Mouse (Mus musculus): ENCODE data around the gene Spag16. TPM values are rescaled to one million over a fixed set of nuclear protein-coding genes. Genes with fewer than 3 reads are reported as not detected.
A peak's percentile ranks its signal among the peaks of the same experiment; 100 is the strongest.

The Spag16 gene
- polyA plus RNA-seq, 1 experiment from 2014 or later, result 0.71 TPM

GRCm38 (mm10) chr1:70165343-70166158, 338.8 kb downstream of the Spag16 start:
- ATAC-seq (replicated peaks; ENCODE audit: low FRiP score, low read depth), result no peak
- WGBS, result 79% methylated on average over 3 of the region's 3 CpGs

DNA sequence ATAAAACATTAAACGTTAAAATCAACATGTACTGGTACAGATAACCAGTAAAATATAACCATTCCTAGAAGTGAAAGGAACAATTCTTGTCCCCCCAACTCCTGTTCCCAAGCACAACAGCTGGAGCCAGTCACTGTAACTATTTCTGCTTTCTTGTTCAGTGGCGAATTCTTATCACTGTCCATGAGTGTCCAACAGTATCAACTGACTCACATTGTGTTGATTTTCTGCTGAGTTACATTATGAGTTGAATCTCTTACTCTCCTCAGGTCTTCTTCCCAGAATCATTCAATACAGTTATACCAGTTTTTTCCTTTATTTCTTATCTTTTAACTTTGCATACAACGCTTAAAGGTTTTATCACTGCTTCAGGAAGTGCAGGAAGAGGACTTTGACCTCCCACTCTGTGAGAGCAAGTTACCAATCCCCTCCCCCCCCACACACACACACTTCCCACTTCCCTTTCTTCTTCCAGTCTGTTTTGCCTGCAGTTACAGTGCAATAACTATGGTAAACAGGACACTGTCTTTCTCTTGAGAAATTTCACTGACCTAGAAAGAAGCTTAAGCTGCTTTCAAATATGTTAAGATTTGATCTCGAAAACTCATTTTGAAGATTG, 353.5 kb downstream of the Spag16 start:
- WGBS, result 58% methylated on average over 4 of the region's 4 CpGs
- Histone ChIP-seq H3K4me2 (ENCODE audit: low read length) (no peak overlapping the region), H3K4me1 (replicated peaks; ENCODE audit: insufficient read depth, low read length) (no peaks in the 10 kb centered on the region), H3K36me3 (ENCODE audit: insufficient read depth, low read length) (no peaks in the 10 kb centered on the region), H3K27me3 (ENCODE audit: insufficient read depth, low read length) (no peaks in the 10 kb centered on the region), H3K27ac (no peak overlapping the region), H3K9me3 (replicated peaks; ENCODE audit: low read length) (no peaks in the 10 kb centered on the region), H3K4me3 (replicated peaks; ENCODE audit: low read depth, low read length) (no peak overlapping the region), H3K9ac (ENCODE audit: low read depth, low read length) (no peak overlapping the region)
- ATAC-seq (replicated peaks; ENCODE audit: low FRiP score, low read depth), result no peak
- TF ChIP-seq CTCF (IDR thresholded peaks at IDR 0.05; ENCODE audit: low read depth), result no peak
- DNase-seq (ENCODE audit: low spot score), result peak; percentile 1

More at GRCm38 (mm10) chr1:70165343-70166158, 338.8 kb downstream of the Spag16 start:
- H3K4me3 ChIP-seq (replicated peaks; ENCODE audit: low read depth, low read length), result no peak overlapping the region
- DNase-seq (ENCODE audit: low spot score), result no peak
- H3K4me2 ChIP-seq (ENCODE audit: low read length), result no peak overlapping the region
- H3K36me3 ChIP-seq (ENCODE audit: insufficient read depth, low read length), result no peaks in the 10 kb centered on the region
- H3K4me1 ChIP-seq (replicated peaks; ENCODE audit: insufficient read depth, low read length), result no peaks in the 10 kb centered on the region
- no peak overlapping the region for H3K9ac ChIP-seq (ENCODE audit: low read depth, low read length)
- H3K9me3 ChIP-seq (replicated peaks; ENCODE audit: low read length), result no peaks in the 10 kb centered on the region
- no peak overlapping the region for H3K27ac ChIP-seq
- no peak for TF ChIP-seq CTCF (IDR thresholded peaks at IDR 0.05; ENCODE audit: low read depth)
- no peaks in the 10 kb centered on the region for H3K27me3 ChIP-seq (ENCODE audit: insufficient read depth, low read length)

- Histone ChIP-seq H3K9ac (ENCODE audit: low read depth, low read length) (no peak overlapping the region), H3K27me3 (ENCODE audit: insufficient read depth, low read length) (no peaks in the 10 kb centered on the region), H3K36me3 (ENCODE audit: insufficient read depth, low read length) (no peaks in the 10 kb centered on the region), H3K4me1 (replicated peaks; ENCODE audit: insufficient read depth, low read length) (no peaks in the 10 kb centered on the region), H3K4me3 (replicated peaks; ENCODE audit: low read depth, low read length) (no peak overlapping the region), H3K4me2 (ENCODE audit: low read length) (no peak overlapping the region), H3K27ac (no peak overlapping the region), H3K9me3 (replicated peaks; ENCODE audit: low read length) (no peaks in the 10 kb centered on the region)
- 67% methylated on average over 9 of the region's 9 CpGs for WGBS
- no peak for ATAC-seq (replicated peaks; ENCODE audit: low FRiP score, low read depth)
- no peak for TF ChIP-seq CTCF (IDR thresholded peaks at IDR 0.05; ENCODE audit: low read depth)
- no peak for DNase-seq (ENCODE audit: low spot score)
Measured at GRCm38 (mm10) chr1:70264815-70265214, 438.0 kb downstream of the Spag16 start.

GRCm38 (mm10) chr1:70265920-70266505, 439.2 kb downstream of the Spag16 start:
- TF ChIP-seq CTCF (IDR thresholded peaks at IDR 0.05; ENCODE audit: low read depth), result no peak
- 85% methylated on average over 5 of the region's 5 CpGs for WGBS
- H3K4me3 ChIP-seq (replicated peaks; ENCODE audit: low read depth, low read length), result no peak overlapping the region
- H3K27ac ChIP-seq, result no peak overlapping the region
- no peaks in the 10 kb centered on the region for H3K4me1 ChIP-seq (replicated peaks; ENCODE audit: insufficient read depth, low read length)
- H3K36me3 ChIP-seq (ENCODE audit: insufficient read depth, low read length), result no peaks in the 10 kb centered on the region
- no peaks in the 10 kb centered on the region for H3K27me3 ChIP-seq (ENCODE audit: insufficient read depth, low read length)
- no peak overlapping the region for H3K4me2 ChIP-seq (ENCODE audit: low read length)
- DNase-seq (ENCODE audit: low spot score) (no peak), ATAC-seq (replicated peaks; ENCODE audit: low FRiP score, low read depth) (no peak)
- no peaks in the 10 kb centered on the region for H3K9me3 ChIP-seq (replicated peaks; ENCODE audit: low read length)
- H3K9ac ChIP-seq (ENCODE audit: low read depth, low read length), result no peak overlapping the region

GRCm38 (mm10) chr1:70270139-70270538, 443.4 kb downstream of the Spag16 start:
- Histone ChIP-seq H3K36me3 (ENCODE audit: insufficient read depth, low read length) (no peaks in the 10 kb centered on the region), H3K27me3 (ENCODE audit: insufficient read depth, low read length) (no peaks in the 10 kb centered on the region), H3K4me3 (replicated peaks; ENCODE audit: low read depth, low read length) (no peak overlapping the region), H3K4me1 (replicated peaks; ENCODE audit: insufficient read depth, low read length) (no peaks in the 10 kb centered on the region), H3K9ac (ENCODE audit: low read depth, low read length) (no peak overlapping the region), H3K9me3 (replicated peaks; ENCODE audit: low read length) (no peaks in the 10 kb centered on the region), H3K27ac (no peak overlapping the region), H3K4me2 (ENCODE audit: low read length) (no peak overlapping the region)
- WGBS, result 20% methylated on average over 8 of the region's 8 CpGs
- ATAC-seq (replicated peaks; ENCODE audit: low FRiP score, low read depth), result no peak
- DNase-seq (ENCODE audit: low spot score), result peak; percentile 3
- peak; percentile 71 for TF ChIP-seq CTCF (IDR thresholded peaks at IDR 0.05; ENCODE audit: low read depth)

GRCm38 (mm10) chr1:70272753-70273152, 446.0 kb downstream of the Spag16 start:
- H3K27me3 ChIP-seq (ENCODE audit: insufficient read depth, low read length), result no peaks in the 10 kb centered on the region
- TF ChIP-seq CTCF (IDR thresholded peaks at IDR 0.05; ENCODE audit: low read depth), result no peak
- H3K36me3 ChIP-seq (ENCODE audit: insufficient read depth, low read length), result no peaks in the 10 kb centered on the region
- H3K4me3 ChIP-seq (replicated peaks; ENCODE audit: low read depth, low read length), result no peak overlapping the region
- no peak overlapping the region for H3K4me2 ChIP-seq (ENCODE audit: low read length)
- no peak for ATAC-seq (replicated peaks; ENCODE audit: low FRiP score, low read depth)
- no peak for DNase-seq (ENCODE audit: low spot score)
- no peaks in the 10 kb centered on the region for H3K9me3 ChIP-seq (replicated peaks; ENCODE audit: low read length)
- no peaks in the 10 kb centered on the region for H3K4me1 ChIP-seq (replicated peaks; ENCODE audit: insufficient read depth, low read length)
- H3K27ac ChIP-seq, result no peak overlapping the region
- no peak overlapping the region for H3K9ac ChIP-seq (ENCODE audit: low read depth, low read length)
- WGBS, result 54% methylated on average over 2 of the region's 2 CpGs
